Mouse (Mus musculus): Measurements from ENCODE around the gene Pxmp4. TPM values are rescaled to one million over a fixed set of nuclear protein-coding genes. Genes with fewer than 3 reads are reported as not detected.

The Pxmp4 gene
- polyA plus RNA-seq, 1 experiment from 2014 or later: 41.2 TPM

GRCm38 (mm10) chr2:154600586-154600985 lies 2.9 kb downstream of the Pxmp4 start:
- Histone ChIP-seq H3K4me1 (ENCODE audit: control insufficient read depth, insufficient read depth, low read length) (peaks cover 3% of the 10 kb centered on the region; the same call in 1 of the 2 replicates), H3K9ac (ENCODE audit: low read depth, low read length) (no peak overlapping the region), H3K27me3 (replicated peaks; ENCODE audit: control insufficient read depth, insufficient read depth, low read length) (no peaks in the 10 kb centered on the region), H3K27ac (ENCODE audit: low read length) (no peak overlapping the region), H3K4me2 (ENCODE audit: low read depth, low read length) (no peak overlapping the region), H3K9me3 (ENCODE audit: control insufficient read depth, low read length) (no peaks in the 10 kb centered on the region), H3K4me3 (ENCODE audit: low read length) (no peak overlapping the region), H3K36me3 (ENCODE audit: control insufficient read depth, insufficient read depth, low read length) (no peaks in the 10 kb centered on the region)
- no peak for ATAC-seq
- WGBS: 68% methylated on average over 6 of the region's 6 CpGs

GRCm38 (mm10) chr2:154597399-154597798 lies 6.1 kb downstream of the Pxmp4 start:
- H3K4me3 ChIP-seq (ENCODE audit: low read length): no peak overlapping the region
- no peaks in the 10 kb centered on the region for H3K36me3 ChIP-seq (ENCODE audit: control insufficient read depth, insufficient read depth, low read length)
- H3K9me3 ChIP-seq (ENCODE audit: control insufficient read depth, low read length): no peaks in the 10 kb centered on the region
- no peak overlapping the region for H3K4me2 ChIP-seq (ENCODE audit: low read depth, low read length)
- H3K9ac ChIP-seq (ENCODE audit: low read depth, low read length): no peak overlapping the region
- ATAC-seq: no peak
- no peaks in the 10 kb centered on the region for H3K4me1 ChIP-seq (ENCODE audit: control insufficient read depth, insufficient read depth, low read length)
- H3K27ac ChIP-seq (ENCODE audit: low read length): no peak overlapping the region
- H3K27me3 ChIP-seq (replicated peaks; ENCODE audit: control insufficient read depth, insufficient read depth, low read length): no peaks in the 10 kb centered on the region
- WGBS: 88% methylated on average over 3 of the region's 3 CpGs

GRCm38 (mm10) chr2:154595775-154596174 lies 7.7 kb downstream of the Pxmp4 start:
- WGBS: 88% methylated on average over 5 of the region's 5 CpGs
- Histone ChIP-seq H3K36me3 (ENCODE audit: control insufficient read depth, insufficient read depth, low read length) (no peaks in the 10 kb centered on the region), H3K4me2 (ENCODE audit: low read depth, low read length) (no peak overlapping the region), H3K4me3 (ENCODE audit: low read length) (no peak overlapping the region), H3K27ac (ENCODE audit: low read length) (no peak overlapping the region), H3K4me1 (ENCODE audit: control insufficient read depth, insufficient read depth, low read length) (no peaks in the 10 kb centered on the region), H3K9ac (ENCODE audit: low read depth, low read length) (no peak overlapping the region), H3K27me3 (replicated peaks; ENCODE audit: control insufficient read depth, insufficient read depth, low read length) (no peaks in the 10 kb centered on the region), H3K9me3 (ENCODE audit: control insufficient read depth, low read length) (no peaks in the 10 kb centered on the region)
- ATAC-seq: no peak

GRCm38 (mm10) chr2:154593025-154593424 lies 10.5 kb downstream of the Pxmp4 start:
- Histone ChIP-seq H3K4me2 (ENCODE audit: low read depth, low read length) (no peak overlapping the region), H3K27ac (ENCODE audit: low read length) (no peak overlapping the region), H3K9ac (ENCODE audit: low read depth, low read length) (no peak overlapping the region), H3K9me3 (ENCODE audit: control insufficient read depth, low read length) (no peaks in the 10 kb centered on the region), H3K4me1 (ENCODE audit: control insufficient read depth, insufficient read depth, low read length) (no peaks in the 10 kb centered on the region), H3K36me3 (ENCODE audit: control insufficient read depth, insufficient read depth, low read length) (no peaks in the 10 kb centered on the region), H3K4me3 (ENCODE audit: low read length) (no peak overlapping the region), H3K27me3 (replicated peaks; ENCODE audit: control insufficient read depth, insufficient read depth, low read length) (no peaks in the 10 kb centered on the region)
- WGBS: 71% methylated on average over 3 of the region's 3 CpGs
- ATAC-seq: no peak

GRCm38 (mm10) chr2:154591239-154591638 lies 12.3 kb downstream of the Pxmp4 start:
- H3K4me2 ChIP-seq (ENCODE audit: low read depth, low read length): no peak overlapping the region
- no peaks in the 10 kb centered on the region for H3K4me1 ChIP-seq (ENCODE audit: control insufficient read depth, insufficient read depth, low read length)
- no peak overlapping the region for H3K4me3 ChIP-seq (ENCODE audit: low read length)
- no peaks in the 10 kb centered on the region for H3K27me3 ChIP-seq (replicated peaks; ENCODE audit: control insufficient read depth, insufficient read depth, low read length)
- no peak overlapping the region for H3K9ac ChIP-seq (ENCODE audit: low read depth, low read length)
- H3K27ac ChIP-seq (ENCODE audit: low read length): no peak overlapping the region
- no peaks in the 10 kb centered on the region for H3K9me3 ChIP-seq (ENCODE audit: control insufficient read depth, low read length)
- no peaks in the 10 kb centered on the region for H3K36me3 ChIP-seq (ENCODE audit: control insufficient read depth, insufficient read depth, low read length)
- 75% methylated on average over 3 of the region's 3 CpGs for WGBS
- no peak for ATAC-seq

GRCm38 (mm10) chr2:154589051-154589450 lies 14.5 kb downstream of the Pxmp4 start:
- no peak overlapping the region for H3K9ac ChIP-seq (ENCODE audit: low read depth, low read length)
- H3K27ac ChIP-seq (ENCODE audit: low read length): no peak overlapping the region
- no peak overlapping the region for H3K4me3 ChIP-seq (ENCODE audit: low read length)
- no peaks in the 10 kb centered on the region for H3K4me1 ChIP-seq (ENCODE audit: control insufficient read depth, insufficient read depth, low read length)
- H3K36me3 ChIP-seq (ENCODE audit: control insufficient read depth, insufficient read depth, low read length): no peaks in the 10 kb centered on the region
- H3K4me2 ChIP-seq (ENCODE audit: low read depth, low read length): no peak overlapping the region
- 86% methylated on average over 4 of the region's 4 CpGs for WGBS
- no peak for ATAC-seq
- H3K27me3 ChIP-seq (replicated peaks; ENCODE audit: control insufficient read depth, insufficient read depth, low read length): no peaks in the 10 kb centered on the region
- no peaks in the 10 kb centered on the region for H3K9me3 ChIP-seq (ENCODE audit: control insufficient read depth, low read length)

GRCm38 (mm10) chr2:154586405-154586804 lies 17.1 kb downstream of the Pxmp4 start:
- H3K36me3 ChIP-seq (ENCODE audit: control insufficient read depth, insufficient read depth, low read length): no peaks in the 10 kb centered on the region
- H3K4me1 ChIP-seq (ENCODE audit: control insufficient read depth, insufficient read depth, low read length): no peaks in the 10 kb centered on the region
- 78% methylated on average over 5 of the region's 5 CpGs for WGBS
- H3K9me3 ChIP-seq (ENCODE audit: control insufficient read depth, low read length): no peaks in the 10 kb centered on the region
- no peak for ATAC-seq
- no peak overlapping the region for H3K9ac ChIP-seq (ENCODE audit: low read depth, low read length)
- no peak overlapping the region for H3K4me2 ChIP-seq (ENCODE audit: low read depth, low read length)
- H3K27me3 ChIP-seq (replicated peaks; ENCODE audit: control insufficient read depth, insufficient read depth, low read length): no peaks in the 10 kb centered on the region
- no peak overlapping the region for H3K27ac ChIP-seq (ENCODE audit: low read length)
- H3K4me3 ChIP-seq (ENCODE audit: low read length): no peak overlapping the region

- no peak overlapping the region for H3K4me2 ChIP-seq (ENCODE audit: low read depth, low read length)
- no peak overlapping the region for H3K9ac ChIP-seq (ENCODE audit: low read depth, low read length)
- no peaks in the 10 kb centered on the region for H3K27me3 ChIP-seq (replicated peaks; ENCODE audit: control insufficient read depth, insufficient read depth, low read length)
- H3K4me3 ChIP-seq (ENCODE audit: low read length): no peak overlapping the region
- ATAC-seq: no peak
- H3K27ac ChIP-seq (ENCODE audit: low read length): no peak overlapping the region
- 0 out of 2 replicates have a peak, but pooled peaks cover 3% of the 10 kb centered on the region for H3K4me1 ChIP-seq (ENCODE audit: control insufficient read depth, insufficient read depth, low read length)
- no peaks in the 10 kb centered on the region for H3K9me3 ChIP-seq (ENCODE audit: control insufficient read depth, low read length)
- H3K36me3 ChIP-seq (ENCODE audit: control insufficient read depth, insufficient read depth, low read length): no peaks in the 10 kb centered on the region
- WGBS: 69% methylated on average over 17 of the region's 17 CpGs
Measured at GRCm38 (mm10) chr2:154584931-154585601, 18.4 kb downstream of the Pxmp4 start.

- no peak overlapping the region for H3K9ac ChIP-seq (ENCODE audit: low read depth, low read length)
- peak; percentile 70 for ATAC-seq
- 58% methylated on average over 15 of the region's 15 CpGs for WGBS
Measured at GRCm38 (mm10) chr2:154583906-154584872, 19.3 kb downstream of the Pxmp4 start.

More at GRCm38 (mm10) chr2:154583906-154584872, 19.3 kb downstream of the Pxmp4 start:
- no peaks in the 10 kb centered on the region for H3K27me3 ChIP-seq (replicated peaks; ENCODE audit: control insufficient read depth, insufficient read depth, low read length)
- H3K4me1 ChIP-seq (ENCODE audit: control insufficient read depth, insufficient read depth, low read length): 0 out of 2 replicates have a peak, but pooled peaks cover 3% of the 10 kb centered on the region
- no peaks in the 10 kb centered on the region for H3K36me3 ChIP-seq (ENCODE audit: control insufficient read depth, insufficient read depth, low read length)
- no peak overlapping the region for H3K4me2 ChIP-seq (ENCODE audit: low read depth, low read length)
- H3K4me3 ChIP-seq (ENCODE audit: low read length): no peak overlapping the region
- H3K27ac ChIP-seq (ENCODE audit: low read length): no peak overlapping the region
- H3K9me3 ChIP-seq (ENCODE audit: control insufficient read depth, low read length): no peaks in the 10 kb centered on the region
